Mouse (Mus musculus) forebrain, embryonic 15.5 days (tissue): ENCODE results near the gene Rap2a. TPM values are rescaled to one million over a fixed set of nuclear protein-coding genes. Genes with fewer than 3 reads are reported as not detected.

Experiments
- ATAC-seq: fragments of 200-750 bp; cut with Nextera tagmentation; replicated peaks from 2 replicates; pipeline ENCODE4 v1.8.0; 2017; ENCODE audit warnings: mild to moderate bottlenecking, moderate TSS enrichment, moderate library complexity
- H3K27ac ChIP-seq: fragments of 300-500 bp; sonication (generic); replicated peaks from 2 replicates; pipeline ENCODE4 v1.5.1; 2015; ENCODE audit warnings: mild to moderate bottlenecking, inconsistent platforms
- H3K27me3 ChIP-seq: fragments of 300-500 bp; sonication (generic); 2 replicates; pipeline ENCODE4 v1.6.1; 2015; ENCODE audit warnings: inconsistent platforms
- H3K36me3 ChIP-seq: fragments of 300-500 bp; sonication (generic); 2 replicates; pipeline ENCODE4 v1.6.1; 2015; ENCODE audit warnings: mild to moderate bottlenecking, inconsistent platforms
- H3K4me1 ChIP-seq: fragments of 300-500 bp; sonication (generic); 2 replicates; pipeline ENCODE4 v1.6.1; 2015; ENCODE audit warnings: inconsistent platforms
- H3K4me2 ChIP-seq: fragments of 300-500 bp; sonication (generic); replicated peaks from 2 replicates; pipeline ENCODE4 v1.6.1; 2015; ENCODE audit warnings: mild to moderate bottlenecking, inconsistent platforms
- H3K4me3 ChIP-seq: fragments of 300-500 bp; sonication (generic); 2 replicates; pipeline ENCODE4 v1.5.1; 2015; ENCODE audit warnings: mild to moderate bottlenecking, inconsistent platforms
- H3K9ac ChIP-seq: fragments of 300-500 bp; sonication (generic); replicated peaks from 2 replicates; pipeline ENCODE4 v1.6.1; 2015; ENCODE audit warnings: mild to moderate bottlenecking, inconsistent platforms
- H3K9me3 ChIP-seq: fragments of 300-500 bp; sonication (generic); 2 replicates; pipeline ENCODE4 v1.6.1; 2016; ENCODE audit warnings: inconsistent platforms
- WGBS: fragments of 180-500 bp; shearing (Covaris S2); methylation state at CpG from one replicate; pipeline ENCODE4 v1.1.7; 2015; ENCODE audit warnings: mixed read lengths; 5-methylcytosine and 5-hydroxymethylcytosine counted together
- polyA plus RNA-seq: library from polyadenylated mRNA; unstranded; fragments of >200 nt; fragmentation: Nextera tagmentation; extraction: Ambion mirVana; gene quantifications from 2 replicates; pipeline ENCODE4 v1.2.1, GENCODE M21; 2015

The Rap2a gene
- polyA plus RNA-seq, 1 experiment from 2014 or later: 27.4 TPM

DNA sequence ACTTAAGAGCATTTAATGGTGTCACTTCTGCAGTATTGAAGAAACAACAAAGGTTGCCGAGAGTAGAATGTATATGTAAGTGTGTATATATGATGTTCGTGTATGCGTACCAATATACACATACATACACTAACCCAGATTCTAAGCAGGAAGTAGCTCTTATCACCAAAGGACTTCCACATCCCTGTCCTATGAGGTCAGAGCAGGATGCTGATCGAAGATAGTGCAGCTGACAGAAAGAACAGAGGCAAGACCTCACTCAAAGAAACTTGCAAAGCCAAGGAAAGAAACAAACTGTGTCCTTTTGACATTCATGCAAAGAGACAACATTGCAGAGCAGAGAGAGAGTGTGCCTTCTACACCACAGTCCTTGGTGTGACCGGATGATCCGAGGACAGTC is 66.3 kb downstream of the Rap2a start:
- H3K9ac ChIP-seq: no peak overlapping the region
- no peaks in the 10 kb centered on the region for H3K9me3 ChIP-seq
- no peak for ATAC-seq
- H3K4me3 ChIP-seq: no peak overlapping the region
- H3K36me3 ChIP-seq: no peaks in the 10 kb centered on the region
- no peaks in the 10 kb centered on the region for H3K27me3 ChIP-seq
- no peak overlapping the region for H3K4me2 ChIP-seq
- WGBS: 92% methylated on average over 6 of the region's 6 CpGs
- no peaks in the 10 kb centered on the region for H3K4me1 ChIP-seq
- no peak overlapping the region for H3K27ac ChIP-seq

DNA sequence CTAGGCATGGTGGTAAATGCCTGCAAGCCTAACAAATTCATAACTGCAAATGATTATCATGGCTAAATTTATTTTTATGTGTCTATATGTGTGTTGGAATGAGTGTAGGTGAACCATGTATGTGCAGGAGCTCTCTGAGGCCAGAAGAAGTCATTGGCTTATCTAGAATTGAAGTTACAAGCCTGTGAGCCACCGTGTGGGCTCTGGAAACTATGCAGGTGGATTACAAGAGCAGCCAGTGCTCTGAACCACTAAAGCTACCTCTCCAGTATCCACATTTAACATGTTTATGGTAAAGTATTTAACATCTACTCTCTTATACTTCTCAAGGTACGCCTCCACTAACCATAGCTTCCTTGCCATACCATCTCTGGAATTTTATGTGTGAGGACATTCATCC is 66.7 kb downstream of the Rap2a start:
- H3K4me1 ChIP-seq: no peaks in the 10 kb centered on the region
- H3K9me3 ChIP-seq: no peaks in the 10 kb centered on the region
- no peak overlapping the region for H3K27ac ChIP-seq
- no peak overlapping the region for H3K4me2 ChIP-seq
- WGBS: 83% methylated on average over 2 of the region's 2 CpGs
- H3K9ac ChIP-seq: no peak overlapping the region
- H3K27me3 ChIP-seq: no peaks in the 10 kb centered on the region
- no peaks in the 10 kb centered on the region for H3K36me3 ChIP-seq
- no peak for ATAC-seq
- H3K4me3 ChIP-seq: no peak overlapping the region

Other genes with a start within 250 kb of the Rap2a start
- gene Mbnl2, start 202.8 kb upstream of the Rap2a start, polyA plus RNA-seq: 22.2 TPM in 2 replicates